In the genomic region with DNA sequence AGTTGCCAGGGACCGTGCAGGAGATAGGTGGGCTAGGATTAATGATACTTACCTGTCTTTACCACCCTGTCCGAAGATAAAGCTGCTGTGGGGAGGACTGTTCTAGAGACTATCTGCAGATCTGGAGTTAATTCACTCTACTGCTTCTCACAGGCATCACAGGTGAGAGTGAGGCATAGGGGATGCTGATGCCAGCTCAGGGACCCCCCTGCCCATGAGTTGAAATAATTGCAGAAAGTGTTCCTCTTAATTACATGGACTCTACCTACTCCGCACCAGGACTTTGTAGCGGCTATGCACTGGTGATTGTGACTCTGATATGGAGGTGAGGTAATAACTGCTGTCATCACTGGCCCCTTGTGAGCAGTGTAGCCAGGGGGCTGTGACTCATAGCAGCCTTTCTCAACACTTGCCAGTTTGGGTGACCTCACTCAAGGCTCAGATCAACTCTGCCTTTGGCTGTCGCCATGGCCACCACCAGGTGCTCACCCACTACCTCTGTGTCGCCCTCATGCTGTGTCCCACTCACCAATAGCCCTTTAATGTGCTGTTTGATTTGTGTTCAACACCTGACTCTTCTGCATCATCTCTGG, we compare ENCODE assay signal across 9 mouse cellular contexts.
DNase-seq lines count a peak whose midpoint lies in the region; ATAC-seq lines count a peak whose summit lies in the region.
"Had no signal": no experiment of that assay in that cellular context is flagged by ENCODE, and none has a peak within 500 bp of the region (broad histone marks: within the 10 kb centered on the region; RNA-seq: fewer than 3 reads in every experiment).

No protein-coding gene starts in this region.

- H3K9ac ChIP-seq in kidney, embryonic 15.5 days, result no peak overlapping the region
- H3K9ac ChIP-seq: embryonic facial prominence, embryonic 13.5 days had no signal

- H3K4me1 ChIP-seq in kidney, embryonic 15.5 days, result peaks cover 25% of the 10 kb centered on the region
- H3K4me1 ChIP-seq in brown adipose tissue, adult 24 weeks (ENCODE audit: control insufficient read depth, insufficient read depth, insufficient read length, low read length), result peaks cover 37% of the 10 kb centered on the region

- 72% methylated on average over 6 of the region's 6 CpGs for whole genome bisulfite sequencing in kidney, embryonic 15.5 days

- H3K4me3 ChIP-seq in kidney, embryonic 15.5 days (replicated peaks), result no peak overlapping the region
- no peak overlapping the region for H3K4me3 ChIP-seq in brown adipose tissue, adult 24 weeks (ENCODE audit: insufficient read depth, low read depth, low read length)
- H3K4me3 ChIP-seq: embryonic facial prominence, embryonic 13.5 days had no signal

- no peaks in the 10 kb centered on the region for H3K36me3 ChIP-seq in kidney, embryonic 15.5 days
- H3K36me3 ChIP-seq: embryonic facial prominence, embryonic 13.5 days had no signal

- peak; percentile 85 for ATAC-seq in kidney, embryonic 15.5 days (replicated peaks; ENCODE audit: low FRiP score)
- peak; percentile 52 for ATAC-seq in megakaryocyte, adult 5-6 weeks (ENCODE audit: poor library complexity, severe bottlenecking)
- no peak for ATAC-seq in inflammation-experienced regulatory T-cells, adult 6 months

- H3K27me3 ChIP-seq in kidney, embryonic 15.5 days, result no peaks in the 10 kb centered on the region
- H3K27me3 ChIP-seq: embryonic facial prominence, embryonic 13.5 days had no signal

- H3K9me3 ChIP-seq in kidney, embryonic 15.5 days (replicated peaks), result no peaks in the 10 kb centered on the region
- H3K9me3 ChIP-seq: embryonic facial prominence, embryonic 13.5 days had no signal

- no peak overlapping the region for H3K27ac ChIP-seq in kidney, embryonic 15.5 days
- H3K27ac ChIP-seq in brown adipose tissue, adult 24 weeks (replicated peaks; ENCODE audit: low read depth, low read length), result 0 out of 2 replicates have a peak overlapping the region, but pooled peaks have one; percentile 41
- H3K27ac ChIP-seq: embryonic facial prominence, embryonic 13.5 days had no signal

- DNase-seq in kidney, postnatal 14 days, result no peak
- peak; percentile 84 for DNase-seq in adrenal gland, adult 2 months
- no peak for DNase-seq in layer of hippocampus, adult 8-10 months (ENCODE audit: low spot score in 2 of 2)
- DNase-seq: kidney, adult 2 months had no signal

- no peak overlapping the region for H3K4me2 ChIP-seq in kidney, embryonic 15.5 days
- H3K4me2 ChIP-seq: embryonic facial prominence, embryonic 13.5 days had no signal
